In genomic region chr14:121061686-121062085, GRCm38 (mm10) we compare ENCODE assay signal across 8 mouse cellular contexts. TPM values are rescaled to one million over a fixed set of nuclear protein-coding genes. Genes with fewer than 3 reads are reported as not detected.
DNase-seq lines count a peak whose midpoint lies in the region; ATAC-seq and TF ChIP-seq lines count a peak whose summit lies in the region.

No protein-coding gene starts in this region.

- DNase-seq in lung, embryonic 14.5 days: peak; percentile 27
- no peak for DNase-seq in lung, postnatal 4 days
- peak; percentile 14 for DNase-seq in forebrain, postnatal 0 days
- no peak for DNase-seq in layer of hippocampus, adult 8-10 months (ENCODE audit: low spot score in 2 of 2)

- H3K36me3 ChIP-seq in lung, embryonic 14.5 days (ENCODE audit: insufficient read depth): peaks cover 10% of the 10 kb centered on the region; the same call in 1 of the 2 replicates
- H3K36me3 ChIP-seq in forebrain, postnatal 0 days (ENCODE audit: insufficient read depth): 0 out of 2 replicates have a peak, but pooled peaks cover 3% of the 10 kb centered on the region
- 0 out of 2 replicates have a peak, but pooled peaks cover 4% of the 10 kb centered on the region for H3K36me3 ChIP-seq in hindbrain, embryonic 15.5 days
- no peaks in the 10 kb centered on the region; the same call in 1 of the 2 replicates for H3K36me3 ChIP-seq in small intestine, adult 2 months (ENCODE audit: control insufficient read depth, insufficient read depth, low read length)

- H3K27ac ChIP-seq in lung, embryonic 14.5 days (ENCODE audit: low read depth): peak overlapping the region; percentile 71
- H3K27ac ChIP-seq in forebrain, postnatal 0 days (ENCODE audit: low read depth, low read length): peak overlapping the region; percentile 87
- H3K27ac ChIP-seq in hindbrain, embryonic 15.5 days (replicated peaks): peak overlapping the region; percentile 76
- peak overlapping the region; percentile 16; the same call in 1 of the 2 replicates for H3K27ac ChIP-seq in small intestine, adult 2 months (ENCODE audit: insufficient read depth, low read depth, low read length)

- no peak overlapping the region for H3K4me3 ChIP-seq in lung, embryonic 14.5 days (ENCODE audit: low read depth, low read length)
- no peak overlapping the region for H3K4me3 ChIP-seq in forebrain, postnatal 0 days (ENCODE audit: low read depth, low read length)
- H3K4me3 ChIP-seq in hindbrain, embryonic 15.5 days: no peak overlapping the region
- H3K4me3 ChIP-seq in small intestine, adult 2 months (ENCODE audit: low read depth, low read length): no peak overlapping the region

- no peaks in the 10 kb centered on the region for H3K27me3 ChIP-seq in lung, embryonic 14.5 days (ENCODE audit: insufficient read depth, low read length)
- H3K27me3 ChIP-seq in forebrain, postnatal 0 days (ENCODE audit: insufficient read depth, low read length): no peaks in the 10 kb centered on the region
- no peaks in the 10 kb centered on the region for H3K27me3 ChIP-seq in hindbrain, embryonic 15.5 days
- no peaks in the 10 kb centered on the region for H3K27me3 ChIP-seq in small intestine, adult 2 months (ENCODE audit: control insufficient read depth, insufficient read depth, low read length)

- 52% methylated on average over 4 of the region's 4 CpGs for WGBS in lung, embryonic 14.5 days
- 53% methylated on average over 4 of the region's 4 CpGs for WGBS in forebrain, postnatal 0 days
- 74% methylated on average over 4 of the region's 4 CpGs for WGBS in hindbrain, embryonic 15.5 days
- 15% methylated on average over 4 of the region's 4 CpGs for WGBS in small intestine, adult 2 months

- H3K4me2 ChIP-seq in lung, embryonic 14.5 days: peak overlapping the region; percentile 43; the same call in 1 of the 2 replicates
- no peak overlapping the region for H3K4me2 ChIP-seq in forebrain, postnatal 0 days (ENCODE audit: low read depth)
- 0 out of 2 replicates have a peak overlapping the region, but pooled peaks have one; percentile 14 for H3K4me2 ChIP-seq in hindbrain, embryonic 15.5 days

- no peak overlapping the region for H3K9ac ChIP-seq in lung, embryonic 14.5 days
- H3K9ac ChIP-seq in forebrain, postnatal 0 days: no peak overlapping the region
- H3K9ac ChIP-seq in hindbrain, embryonic 15.5 days: no peak overlapping the region

- peaks cover 3% of the 10 kb centered on the region; the same call in 1 of the 2 replicates for H3K9me3 ChIP-seq in lung, embryonic 14.5 days (ENCODE audit: low read depth, low read length)
- H3K9me3 ChIP-seq in forebrain, postnatal 0 days (ENCODE audit: low read length): no peaks in the 10 kb centered on the region
- H3K9me3 ChIP-seq in hindbrain, embryonic 15.5 days: no peaks in the 10 kb centered on the region

- TF ChIP-seq POLR2A in small intestine, adult 2 months (IDR thresholded peaks at IDR 0.05; ENCODE audit: low read depth, low read length): no peak

- H3K4me1 ChIP-seq in lung, embryonic 14.5 days (ENCODE audit: insufficient read depth): peaks cover 38% of the 10 kb centered on the region
- H3K4me1 ChIP-seq in forebrain, postnatal 0 days (ENCODE audit: insufficient read depth): peaks cover 27% of the 10 kb centered on the region
- peaks cover 58% of the 10 kb centered on the region for H3K4me1 ChIP-seq in hindbrain, embryonic 15.5 days (replicated peaks)
- peaks cover 17% of the 10 kb centered on the region; the same call in 1 of the 2 replicates for H3K4me1 ChIP-seq in small intestine, adult 2 months (ENCODE audit: control insufficient read depth, insufficient read depth, insufficient read length, low read length)

- no peak for TF ChIP-seq CTCF in lung, embryonic 14.5 days (IDR thresholded peaks at IDR 0.05; ENCODE audit: low read depth)
- TF ChIP-seq CTCF in forebrain, postnatal 0 days (IDR thresholded peaks at IDR 0.05; ENCODE audit: low read depth): no peak
- no peak for TF ChIP-seq CTCF in small intestine, adult 2 months (IDR thresholded peaks at IDR 0.05; ENCODE audit: extremely low read depth, insufficient read length, insufficient replicate concordance, low read depth, low read length)

- ATAC-seq in lung, embryonic 14.5 days (ENCODE audit: insufficient read depth): peak; percentile 8; the same call in 1 of the 2 replicates
- no peak for ATAC-seq in forebrain, postnatal 0 days
- no peak for ATAC-seq in hindbrain, embryonic 15.5 days (ENCODE audit: low FRiP score, low read depth)
- ATAC-seq in monocyte, adult 5-6 weeks (replicated peaks; ENCODE audit: insufficient number of reproducible peaks, low FRiP score, low TSS enrichment, poor library complexity, severe bottlenecking): no peak
- ATAC-seq in erythroblast, adult 5-6 weeks (replicated peaks; ENCODE audit: low FRiP score, poor library complexity, severe bottlenecking): no peak

RNA-seq across cellular contexts. Expression of gene Farp1, which starts 26.7 kb away (rescaled TPM):
- 36.1 and 36.8 TPM in 2 replicates for polyA plus RNA-seq in lung, embryonic 14.5 days (2014; fragmentation: Nextera tagmentation; extraction: Ambion mirVana)
- total RNA-seq in forebrain, postnatal 0 days (2014; rRNA removed): 88.9 and 120 TPM in 2 replicates
- 31.6 and 48.3 TPM in 2 replicates for polyA plus RNA-seq in forebrain, postnatal 0 days (2015; fragmentation: Nextera tagmentation; extraction: Ambion mirVana)
- polyA plus RNA-seq in hindbrain, embryonic 15.5 days (2015; fragmentation: Nextera tagmentation; extraction: Ambion mirVana): 34.1 and 38.1 TPM in 2 replicates
- polyA plus RNA-seq in small intestine, adult 2 months (2012; rRNA removed): 5.9 and 12.4 TPM in 2 replicates
- total RNA-seq in layer of hippocampus, adult 8-10 months (2022): 100 to 1,000 TPM; 110 to 121 (median 116) TPM
- 0.38 to 4.8 TPM (median 1.9 TPM) in 3 replicates for total RNA-seq in monocyte, adult 5-6 weeks (2017)
- total RNA-seq in erythroblast, adult 5-6 weeks (2015; ENCODE audit: low replicate concordance): 0.42 and 0.58 TPM in 2 replicates
- 1.5 TPM in 1 of 2 replicates, not detected in the other for total RNA-seq in erythroblast, adult 5-6 weeks (2017; ENCODE audit: low replicate concordance)

Comparison
In these comparisons a context has a peak if more than half of its experiments do, and no peak if none do; other contexts are left out.
1. DNase-seq: peak in lung, embryonic 14.5 days (single experiment) and forebrain, postnatal 0 days (single experiment); none in lung, postnatal 4 days (0 of 2) and layer of hippocampus, adult 8-10 months (0 of 2).
2. H3K27ac ChIP-seq: peak in every context shown above with its lines; median percentile 87 in forebrain, postnatal 0 days; 76 in hindbrain, embryonic 15.5 days; 71 in lung, embryonic 14.5 days; 16 in small intestine, adult 2 months.
3. RNA of gene Farp1, which starts 26.7 kb away (total RNA-seq): 88.9 to 120 TPM in forebrain, postnatal 0 days and 110 to 121 TPM in layer of hippocampus, adult 8-10 months; 0.42 to 1.5 TPM in erythroblast, adult 5-6 weeks and 0.38 to 4.8 TPM in monocyte, adult 5-6 weeks; every median in the first group is over 10 times any median in the second.